Mouse (Mus musculus) cerebellum, postnatal 36 days (tissue): ENCODE results near the gene Neto2.

Experiments
- DNase-seq, 2 experiments: peaks; one replicate each; pipeline ENCODE4 v3.0.0; 2021 to 2022; ENCODE audit warnings: mixed read lengths in 2 of 2

Gene Neto2

DNA sequence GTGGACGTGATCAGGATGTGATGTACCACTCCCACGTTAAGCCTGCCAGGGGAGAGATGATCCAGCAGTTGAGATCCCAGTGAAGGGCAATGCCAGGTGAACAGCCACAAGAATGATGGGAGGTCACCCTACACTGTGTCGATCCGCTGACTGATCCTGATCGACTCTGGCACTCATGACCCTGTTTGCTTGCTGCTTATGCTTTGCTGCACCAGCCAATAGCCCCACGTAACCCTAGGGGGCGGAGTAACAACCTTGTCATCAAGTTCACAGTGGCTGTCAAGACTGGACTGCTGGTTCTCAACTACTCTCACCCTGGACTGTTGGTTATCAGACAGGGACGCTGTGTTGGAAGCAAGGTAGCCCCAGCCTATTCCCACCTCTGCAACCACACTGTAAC, 99.0 kb downstream of the Neto2 start:
- DNase-seq = no peak

- no peak for DNase-seq
Observed at GRCm38 (mm10) chr8:85597413-85598191, 103.1 kb downstream of the Neto2 start.

- DNase-seq = no peak
Observed at GRCm38 (mm10) chr8:85595391-85595790, 105.3 kb downstream of the Neto2 start.

GRCm38 (mm10) chr8:85594983-85595382, 105.7 kb downstream of the Neto2 start:
- DNase-seq = no peak

- DNase-seq = no peak
Observed at GRCm38 (mm10) chr8:85593324-85593723, 107.4 kb downstream of the Neto2 start.

DNA sequence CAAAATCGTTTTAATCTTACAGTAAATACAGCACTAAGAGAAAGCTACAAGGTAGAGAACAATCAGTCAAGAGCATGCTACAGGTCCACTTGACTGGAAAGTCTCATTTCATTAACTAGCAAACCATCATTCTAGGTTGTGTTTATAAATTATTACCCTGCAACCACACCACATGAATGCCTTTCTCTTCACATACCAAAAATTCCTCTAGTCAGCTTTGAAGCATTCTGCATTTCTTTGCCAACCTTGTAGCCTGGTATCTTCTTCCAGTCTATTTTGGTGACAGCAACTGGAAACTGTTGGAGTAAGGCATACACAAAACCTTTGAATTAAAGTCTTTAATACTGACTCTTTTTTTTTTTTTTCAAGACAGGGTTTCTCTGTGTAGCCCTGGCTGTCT, 109.2 kb downstream of the Neto2 start:
- DNase-seq = no peak

GRCm38 (mm10) chr8:85590258-85590657, 110.5 kb downstream of the Neto2 start:
- DNase-seq = no peak

DNA sequence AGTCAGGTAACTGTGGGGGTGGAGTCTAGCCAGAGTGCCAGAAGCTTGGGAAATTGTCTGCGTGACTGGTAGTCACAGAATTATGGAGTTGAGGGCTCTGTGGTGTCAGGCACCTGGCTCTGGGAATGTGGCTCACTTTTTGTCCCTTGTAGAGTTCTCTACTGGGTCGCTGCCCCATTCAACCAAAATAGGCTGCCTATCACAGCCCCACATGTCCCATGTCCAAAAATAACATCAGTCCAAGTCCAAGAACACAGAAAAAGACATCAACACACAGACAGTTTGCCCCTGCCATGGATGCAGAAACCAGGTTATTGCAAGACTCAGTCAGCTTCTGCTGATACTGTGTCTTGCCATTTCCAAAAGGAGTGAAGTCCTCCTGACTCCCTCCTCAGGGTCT, 112.1 kb downstream of the Neto2 start:
- DNase-seq = no peak
